Mouse (Mus musculus): ENCODE measurements at regions not wholly inside any gene's neighbourhood (a gene's known extent, or its start where the extent isn't known, plus 50 kb on each side); places are given as distances from the start of the nearest gene placed in this dataset.

- DNase-seq = no peak
Measured at GRCm38 (mm10) chr12:79941828-79942227, 171.0 kb downstream of the Zfp36l1 start.

GRCm38 (mm10) chr12:79939436-79939835 lies 173.4 kb downstream of the Zfp36l1 start:
- no peak for DNase-seq

GRCm38 (mm10) chr12:79937876-79938275 lies 174.9 kb downstream of the Zfp36l1 start:
- DNase-seq = no peak

- DNase-seq = no peak
Measured at GRCm38 (mm10) chr12:79936698-79937097, 176.1 kb downstream of the Zfp36l1 start.

- no peak for DNase-seq
Measured at GRCm38 (mm10) chr12:79934091-79934490, 178.7 kb downstream of the Zfp36l1 start.

GRCm38 (mm10) chr12:79932905-79933304 lies 179.9 kb downstream of the Zfp36l1 start:
- DNase-seq = no peak

- peak; percentile 4 for DNase-seq
Measured at GRCm38 (mm10) chr12:79931455-79931854, 181.4 kb downstream of the Zfp36l1 start.

- DNase-seq = peak; percentile 0
Measured at GRCm38 (mm10) chr12:79929846-79930245, 183.0 kb downstream of the Zfp36l1 start.

- DNase-seq = no peak
Measured at GRCm38 (mm10) chr12:79928739-79929380, 184.0 kb downstream of the Zfp36l1 start.

GRCm38 (mm10) chr12:79928298-79928697 lies 184.5 kb downstream of the Zfp36l1 start:
- no peak for DNase-seq

- peak; percentile 60 for DNase-seq
Measured at GRCm38 (mm10) chr12:79925704-79926588, 186.9 kb downstream of the Zfp36l1 start.

GRCm38 (mm10) chr12:79924921-79925703 lies 187.7 kb downstream of the Zfp36l1 start:
- peak; percentile 29 for DNase-seq

GRCm38 (mm10) chr12:79923811-79924210 lies 189.0 kb downstream of the Zfp36l1 start:
- DNase-seq = no peak

GRCm38 (mm10) chr12:79921786-79922185 lies 191.0 kb downstream of the Zfp36l1 start:
- no peak for DNase-seq

- DNase-seq = no peak
Measured at GRCm38 (mm10) chr12:79918983-79919382, 193.8 kb downstream of the Zfp36l1 start.

GRCm38 (mm10) chr12:79917634-79918289 lies 195.1 kb downstream of the Zfp36l1 start:
- no peak for DNase-seq

- DNase-seq = no peak
Measured at GRCm38 (mm10) chr12:79916896-79917633, 195.7 kb downstream of the Zfp36l1 start.

GRCm38 (mm10) chr12:79913898-79914297 lies 198.9 kb downstream of the Zfp36l1 start:
- no peak for DNase-seq

GRCm38 (mm10) chr12:79912281-79913063 lies 200.3 kb downstream of the Zfp36l1 start:
- DNase-seq = no peak

GRCm38 (mm10) chr12:79910884-79911759 lies 201.7 kb downstream of the Zfp36l1 start:
- DNase-seq = peak; percentile 41
